Mouse (Mus musculus) embryo, embryonic 10.5 days (tissue): ENCODE measurements around the gene Hist1h4c.
A peak's percentile ranks its signal among the peaks of the same experiment; 100 is the strongest.

Experiments
- DNase-seq: peaks from one replicate; pipeline ENCODE4 v3.0.0-alpha.2; 2015; ENCODE audit warnings: low spot score

Hist1h4c gene

DNA sequence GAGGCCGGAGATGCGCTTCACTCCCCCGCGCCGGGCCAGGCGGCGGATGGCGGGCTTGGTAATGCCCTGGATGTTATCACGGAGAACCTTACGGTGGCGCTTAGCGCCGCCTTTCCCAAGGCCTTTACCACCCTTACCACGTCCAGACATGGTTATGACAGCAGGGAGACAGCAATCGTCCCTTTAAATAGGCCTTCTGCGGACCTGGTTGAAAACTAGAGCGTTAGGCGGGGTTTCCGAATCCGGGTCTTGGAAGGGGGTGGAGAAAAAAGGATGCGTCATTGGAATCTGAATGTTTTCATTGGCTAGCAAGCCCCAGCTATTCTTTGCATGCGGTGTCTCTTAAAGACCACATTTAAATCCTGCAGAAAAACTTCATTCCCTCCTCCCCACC, at the start of gene Hist1h4c:
Gene Hist1h4c, minus strand, starts transcription at position 155 of the 394 bp plus-strand sequence.
- peak; percentile 99 for DNase-seq

DNA sequence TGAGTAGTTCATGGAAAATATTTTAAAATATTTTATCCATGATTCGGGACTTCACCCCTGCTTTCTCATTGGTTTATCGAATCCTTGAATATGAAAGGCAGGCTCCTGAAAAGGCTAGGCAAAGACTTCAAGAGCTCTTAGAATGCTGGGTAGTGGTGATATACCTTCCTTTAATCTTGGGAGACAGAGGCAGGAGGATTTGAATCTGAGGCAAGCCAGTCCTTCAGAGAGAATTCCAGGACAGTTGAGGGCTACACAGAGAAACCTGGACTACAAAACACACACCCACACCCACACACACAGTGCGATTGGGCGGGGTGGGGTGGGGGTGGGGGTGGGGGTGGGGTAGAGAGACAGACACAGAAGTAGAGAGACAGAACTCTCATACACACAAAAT, 49.6 kb upstream of the Hist1h4c start:
- DNase-seq: peak; percentile 69

DNA sequence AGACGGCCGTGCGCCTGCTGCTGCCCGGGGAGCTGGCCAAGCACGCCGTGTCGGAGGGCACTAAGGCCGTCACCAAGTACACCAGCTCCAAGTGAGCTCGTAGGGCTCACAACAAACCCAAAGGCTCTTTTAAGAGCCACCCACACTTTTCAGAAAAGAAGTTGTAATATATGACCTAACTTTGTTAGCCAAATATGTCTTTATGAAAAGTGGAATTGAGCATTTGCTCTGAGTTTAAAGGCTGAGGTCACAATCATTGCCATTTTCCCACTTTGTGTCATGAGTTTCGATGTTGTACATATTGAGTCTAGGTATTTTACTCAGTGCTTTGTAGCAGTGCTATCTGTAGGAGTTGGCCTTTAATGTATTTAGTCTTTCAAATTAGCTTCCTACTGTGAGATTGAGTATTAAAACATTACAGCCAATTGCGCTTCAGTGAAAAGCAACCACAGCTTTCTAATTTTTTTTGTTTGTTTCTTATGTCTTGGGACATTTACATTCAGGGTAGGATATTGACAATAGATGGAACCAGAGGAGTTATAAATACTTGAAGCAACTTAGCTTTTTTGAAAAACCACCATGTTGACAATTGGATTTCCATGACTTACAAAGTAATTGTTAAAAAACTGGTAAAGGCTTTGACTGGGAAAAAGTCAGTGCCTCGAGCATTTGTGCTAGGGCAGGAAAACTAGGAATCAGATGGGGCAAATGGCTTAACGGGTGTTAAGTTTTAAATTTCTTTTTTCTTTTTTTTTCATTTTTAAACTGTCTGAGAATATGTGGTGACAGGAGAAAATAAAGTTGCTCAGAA, 49.0 kb upstream of the Hist1h4c start:
- peak; percentile 79 for DNase-seq

DNA sequence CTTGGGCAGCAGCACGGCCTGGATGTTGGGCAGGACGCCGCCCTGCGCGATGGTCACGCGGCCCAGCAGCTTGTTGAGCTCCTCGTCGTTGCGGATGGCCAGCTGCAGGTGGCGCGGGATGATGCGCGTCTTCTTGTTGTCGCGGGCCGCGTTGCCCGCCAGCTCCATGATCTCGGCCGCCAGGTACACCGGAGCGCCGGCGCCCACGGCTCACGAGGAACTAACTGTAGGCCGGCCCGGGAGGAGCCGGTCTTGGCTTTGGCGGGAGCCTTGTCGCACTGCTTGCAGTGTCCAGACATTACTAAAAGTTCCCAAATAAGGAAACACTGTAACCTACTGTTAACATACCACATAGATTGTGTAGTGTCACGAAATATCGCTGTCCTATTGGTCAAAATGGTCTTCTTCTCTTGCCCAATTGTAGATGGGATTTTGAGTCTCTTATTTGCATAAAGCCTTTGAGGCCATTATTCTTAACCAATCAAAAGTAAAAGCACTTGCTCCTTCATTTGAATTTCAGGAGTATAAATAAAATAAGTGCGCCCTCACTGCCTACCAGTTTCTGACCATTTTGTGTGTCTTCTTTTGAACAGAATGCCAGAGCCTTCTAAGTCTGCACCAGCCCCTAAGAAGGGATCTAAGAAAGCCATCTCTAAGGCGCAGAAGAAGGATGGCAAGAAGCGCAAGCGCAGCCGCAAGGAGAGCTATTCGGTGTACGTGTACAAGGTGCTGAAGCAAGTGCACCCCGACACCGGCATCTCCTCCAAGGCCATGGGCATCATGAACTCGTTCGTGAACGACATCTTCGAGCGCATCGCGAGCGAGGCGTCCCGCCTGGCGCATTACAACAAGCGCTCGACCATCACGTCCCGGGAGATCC, 48.2 kb upstream of the Hist1h4c start, which contains the start of gene Hist1h2bb:
Gene Hist1h2bb, plus strand, starts transcription at position 534 of the 880 bp plus-strand sequence.
- peak; percentile 95 for DNase-seq

DNA sequence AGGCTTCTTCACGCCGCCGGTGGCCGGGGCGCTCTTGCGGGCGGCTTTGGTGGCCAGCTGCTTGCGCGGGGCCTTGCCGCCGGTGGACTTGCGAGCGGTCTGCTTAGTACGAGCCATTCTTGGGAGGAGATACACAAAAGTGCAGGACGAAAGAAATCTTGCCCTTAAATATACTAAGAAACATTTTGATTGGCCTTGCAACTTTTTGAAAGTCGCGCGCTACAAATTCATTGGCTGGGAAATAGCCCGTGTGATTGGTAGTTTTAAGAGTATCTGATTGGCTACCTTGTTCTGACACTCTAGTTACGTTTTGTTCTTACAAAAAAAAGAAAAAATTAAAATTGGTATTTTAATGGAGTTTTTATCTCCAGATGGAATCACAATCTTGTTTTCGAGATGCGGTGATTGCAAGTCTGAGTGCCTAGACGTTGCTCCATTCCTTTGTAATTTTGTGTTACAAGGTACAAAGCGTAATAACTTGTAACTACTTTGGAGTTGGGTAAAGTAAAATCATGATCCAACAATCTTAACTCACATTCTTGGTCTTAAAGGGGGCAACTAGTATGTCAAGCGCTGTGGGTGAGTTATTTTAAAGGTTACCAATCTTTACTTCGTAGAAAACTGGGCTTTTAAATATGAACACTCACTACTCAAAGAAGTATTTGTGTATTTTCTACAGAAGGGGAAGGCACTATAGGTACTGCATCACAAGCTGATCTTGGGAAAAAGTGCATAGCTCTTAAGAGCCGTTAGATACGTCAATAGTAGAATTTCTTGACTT, 47.3 kb upstream of the Hist1h4c start, which contains the start of gene Hist1h3c:
Gene Hist1h3c, minus strand, starts transcription at position 222 of the 781 bp plus-strand sequence.
- peak; percentile 94 for DNase-seq

DNA sequence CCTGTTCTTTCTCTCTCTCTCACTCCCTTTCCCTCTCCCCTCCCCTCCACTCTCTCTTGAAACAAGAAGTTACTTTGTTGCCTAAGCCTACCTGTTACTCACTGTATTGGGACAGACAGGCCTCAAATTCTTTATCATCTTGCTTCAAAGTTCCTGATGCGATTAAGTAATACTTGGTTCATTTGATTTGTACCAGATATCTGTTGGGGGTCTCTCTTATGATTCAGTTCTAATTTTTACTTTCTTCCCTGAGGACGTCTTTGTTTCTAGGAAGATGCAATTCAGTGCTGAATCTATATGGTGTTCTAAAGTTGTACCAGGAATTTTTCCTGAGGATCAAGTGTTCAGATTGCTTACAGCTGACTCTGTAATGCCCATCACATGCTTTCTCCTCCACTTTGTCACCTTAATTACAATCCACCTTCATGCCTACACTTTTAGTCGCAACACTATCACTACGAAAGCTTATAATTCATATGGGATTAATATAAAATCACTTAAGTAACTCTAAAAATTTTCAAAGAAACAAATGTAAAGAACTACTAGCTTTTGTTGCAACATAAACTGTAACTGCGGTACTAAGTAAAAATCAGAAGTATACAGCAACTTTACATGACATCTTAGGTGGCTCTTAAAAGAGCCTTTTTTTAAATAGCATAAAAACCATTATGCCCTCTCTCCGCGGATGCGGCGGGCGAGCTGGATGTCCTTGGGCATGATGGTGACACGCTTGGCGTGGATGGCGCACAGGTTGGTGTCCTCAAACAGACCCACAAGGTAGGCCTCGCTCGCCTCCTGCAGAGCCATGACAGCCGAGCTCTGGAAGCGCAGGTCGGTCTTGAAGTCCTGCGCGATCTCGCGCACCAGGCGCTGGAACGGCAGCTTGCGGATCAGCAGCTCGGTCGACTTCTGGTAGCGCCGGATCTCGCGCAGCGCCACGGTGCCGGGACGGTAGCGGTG, 46.4 kb upstream of the Hist1h4c start:
- peak; percentile 75 for DNase-seq

DNA sequence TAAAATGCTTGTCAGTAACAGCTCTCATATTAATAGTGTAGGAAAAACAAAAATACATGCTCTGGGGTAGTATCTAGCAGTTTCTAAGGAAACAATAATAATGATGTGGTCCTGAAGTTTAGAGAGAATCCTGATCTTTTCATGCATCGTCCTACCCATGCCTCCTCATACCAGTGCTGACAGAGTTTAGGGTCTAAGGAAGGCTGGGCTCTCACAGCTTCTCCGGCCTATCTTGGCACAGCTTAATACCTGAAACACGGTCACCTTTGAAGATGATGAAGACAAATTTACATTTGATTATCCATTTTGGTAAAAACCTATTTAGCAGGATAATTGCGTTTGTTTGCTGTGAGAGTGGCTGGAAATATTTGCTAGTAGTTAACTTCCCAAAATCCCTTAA, 45.7 kb upstream of the Hist1h4c start:
- peak; percentile 63 for DNase-seq

DNA sequence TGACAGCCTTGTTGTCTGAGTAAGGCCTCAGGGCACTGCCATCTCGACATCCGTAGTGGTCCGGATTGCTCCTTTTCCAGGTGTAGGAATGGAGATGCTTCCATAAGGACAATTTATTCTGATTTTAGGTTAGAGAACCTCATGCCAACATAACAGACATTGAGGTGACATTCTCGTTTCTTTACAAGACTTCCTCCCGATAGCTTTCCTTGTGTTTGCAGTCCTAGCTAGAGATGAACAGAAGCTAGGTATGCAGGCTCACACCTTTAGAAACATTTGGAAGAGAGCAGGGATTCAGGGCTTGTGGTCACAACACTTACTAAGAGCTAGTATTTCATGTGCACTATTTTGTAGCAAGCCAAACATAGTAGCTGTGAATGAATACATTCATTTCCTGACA, 45.0 kb upstream of the Hist1h4c start:
- DNase-seq: peak; percentile 33

DNA sequence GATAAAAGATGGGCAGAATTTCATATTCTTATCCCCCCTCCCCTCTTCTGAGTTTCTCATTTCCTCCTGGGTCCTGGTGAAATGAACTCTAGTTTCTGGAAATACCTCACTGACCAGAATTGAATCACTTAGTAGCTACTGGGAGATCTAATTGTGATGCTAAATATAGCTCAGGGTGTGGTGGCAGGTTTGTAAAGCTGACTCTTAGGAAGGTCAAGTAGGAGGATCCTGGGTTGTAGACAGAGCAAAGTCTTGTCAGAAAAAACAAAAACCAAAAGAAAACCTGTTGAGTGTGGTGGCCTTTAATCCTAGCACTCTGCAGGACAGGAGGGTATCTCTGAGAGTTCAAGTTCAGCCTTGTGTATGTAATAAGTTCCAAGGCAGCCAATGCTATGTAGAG, 43.8 kb upstream of the Hist1h4c start:
- DNase-seq: no peak

DNA sequence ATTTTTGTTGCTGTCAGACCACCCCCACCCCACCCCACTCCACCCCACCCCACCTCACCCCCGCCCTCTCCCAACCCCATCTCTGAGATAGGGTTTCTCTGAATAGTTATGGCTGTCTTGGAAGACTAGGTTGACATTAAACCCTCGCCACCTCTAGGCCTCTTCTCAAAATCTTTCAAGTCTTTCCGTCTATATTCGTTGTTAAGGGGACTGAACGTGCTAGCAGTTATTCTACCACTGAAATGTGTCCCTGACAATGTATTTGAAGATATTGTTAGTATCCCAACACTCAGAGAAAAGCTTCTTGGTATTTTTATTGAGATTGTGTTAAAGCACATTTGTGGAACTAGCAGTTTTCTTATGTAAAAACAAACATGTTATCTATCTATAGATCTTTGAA, 42.7 kb upstream of the Hist1h4c start:
- DNase-seq: peak; percentile 35

DNA sequence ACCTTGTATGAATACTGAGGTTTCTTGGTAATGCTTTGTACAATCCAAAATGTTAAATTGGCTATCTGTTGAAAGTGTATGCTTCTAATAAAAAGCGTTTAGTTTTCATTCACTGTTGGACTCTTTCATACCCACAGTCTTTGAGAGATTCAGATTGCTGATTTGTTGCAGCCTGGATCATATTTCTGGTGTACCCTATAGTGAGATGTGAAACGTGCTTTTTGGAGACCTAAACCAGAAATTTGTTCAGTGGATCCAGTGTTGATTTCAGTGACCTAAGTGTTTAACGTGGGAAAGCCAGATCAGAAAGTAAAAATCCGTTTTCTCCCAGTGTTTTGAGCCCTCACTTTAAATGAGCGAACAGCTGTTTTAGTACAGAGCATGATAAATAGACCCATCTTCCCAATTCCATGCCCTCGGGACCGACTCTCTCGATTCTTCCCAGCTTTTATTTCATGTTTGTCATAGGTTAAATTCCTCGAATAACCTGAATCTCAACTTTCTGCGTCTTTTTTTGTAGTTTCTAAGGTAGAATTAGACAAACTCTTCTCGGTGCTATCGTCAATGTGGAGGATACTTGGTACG, 42.1 kb upstream of the Hist1h4c start:
- DNase-seq: peak; percentile 63

DNA sequence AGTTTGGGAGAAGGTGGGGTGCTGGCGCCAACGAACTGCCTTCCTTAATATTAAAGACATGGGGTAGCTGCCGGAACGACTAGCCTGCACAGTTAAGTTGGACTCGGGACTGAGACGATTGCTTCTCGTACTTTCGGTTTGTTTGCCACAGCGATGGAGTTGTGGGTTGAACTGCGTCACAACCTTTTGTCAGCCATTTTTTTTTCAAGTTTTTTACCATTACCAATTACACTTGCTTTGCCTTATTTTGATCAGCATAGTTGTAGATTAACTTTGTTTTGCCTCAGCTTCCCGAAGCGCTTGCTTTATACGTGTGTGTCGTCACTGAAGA, 41.6 kb upstream of the Hist1h4c start:
- DNase-seq: no peak

DNA sequence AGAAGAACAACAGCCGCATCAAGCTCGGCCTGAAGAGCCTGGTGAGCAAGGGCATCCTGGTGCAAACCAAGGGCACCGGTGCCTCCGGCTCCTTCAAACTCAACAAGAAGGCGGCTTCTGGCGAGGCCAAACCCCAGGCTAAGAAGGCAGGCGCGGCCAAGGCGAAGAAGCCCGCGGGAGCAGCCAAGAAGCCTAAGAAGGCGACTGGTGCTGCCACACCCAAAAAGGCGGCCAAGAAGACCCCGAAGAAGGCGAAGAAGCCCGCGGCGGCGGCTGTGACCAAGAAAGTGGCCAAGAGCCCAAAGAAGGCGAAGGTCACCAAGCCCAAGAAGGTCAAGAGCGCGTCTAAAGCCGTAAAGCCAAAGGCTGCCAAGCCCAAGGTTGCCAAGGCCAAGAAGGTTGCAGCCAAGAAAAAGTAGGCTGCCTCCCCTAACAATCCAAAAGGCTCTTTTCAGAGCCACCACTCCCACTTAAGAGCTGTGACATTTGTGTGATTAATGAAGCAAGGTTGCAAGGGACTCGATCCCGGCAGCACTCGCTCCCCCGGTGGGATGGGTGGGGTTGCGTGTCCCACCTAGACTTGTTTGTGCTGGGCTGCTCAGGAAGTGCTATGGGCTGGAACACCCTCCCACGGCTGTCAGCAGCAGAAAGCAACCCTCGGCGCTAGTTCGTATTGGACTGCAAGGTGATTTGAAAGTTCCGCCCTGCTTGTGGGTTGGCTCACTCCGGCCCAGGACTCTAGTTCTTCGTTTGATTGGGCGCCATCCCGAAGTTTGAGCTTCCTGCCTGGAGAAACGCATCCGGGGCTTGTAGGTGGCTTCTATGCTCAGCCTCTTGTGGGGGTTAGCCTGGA, 41.0 kb upstream of the Hist1h4c start:
- DNase-seq: peak; percentile 94

DNA sequence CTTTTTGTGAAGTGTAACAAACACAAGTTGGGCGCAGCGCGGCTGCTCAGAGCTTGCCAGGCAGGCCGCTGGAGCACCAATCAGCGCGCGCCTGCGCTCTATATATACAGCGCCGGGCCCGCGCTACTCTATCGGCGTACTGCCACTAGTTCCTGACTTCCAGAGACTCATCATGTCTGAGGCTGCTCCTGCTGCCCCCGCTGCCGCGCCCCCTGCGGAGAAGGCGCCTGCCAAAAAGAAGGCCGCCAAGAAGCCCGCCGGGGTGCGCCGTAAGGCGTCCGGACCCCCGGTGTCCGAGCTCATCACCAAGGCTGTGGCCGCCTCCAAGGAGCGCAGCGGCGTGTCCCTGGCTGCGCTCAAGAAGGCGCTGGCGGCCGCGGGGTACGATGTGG, 40.4 kb upstream of the Hist1h4c start, which contains the start of gene Hist1h1c:
Gene Hist1h1c, plus strand, starts transcription at position 132 of the 392 bp plus-strand sequence.
- DNase-seq: peak; percentile 96

DNA sequence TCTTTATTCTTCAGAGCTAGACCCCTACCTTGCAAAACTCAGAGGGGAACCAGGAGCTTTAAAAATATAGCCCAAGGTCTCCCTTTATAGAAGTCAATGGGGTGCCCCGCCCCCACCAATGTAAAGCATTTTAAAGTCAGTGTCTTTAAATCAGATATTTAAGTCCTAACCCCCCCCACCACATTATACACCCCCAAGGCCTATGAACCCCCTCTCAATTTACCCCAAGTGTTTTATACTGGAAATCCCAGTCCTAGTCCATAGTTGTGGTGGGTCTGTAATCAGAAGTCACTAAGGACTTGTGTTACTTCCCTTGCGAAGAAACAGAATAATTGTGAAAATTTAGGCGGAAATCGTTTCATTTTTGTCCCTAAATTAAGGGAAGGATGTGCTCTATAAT, 39.8 kb upstream of the Hist1h4c start:
- DNase-seq: peak; percentile 59

DNA sequence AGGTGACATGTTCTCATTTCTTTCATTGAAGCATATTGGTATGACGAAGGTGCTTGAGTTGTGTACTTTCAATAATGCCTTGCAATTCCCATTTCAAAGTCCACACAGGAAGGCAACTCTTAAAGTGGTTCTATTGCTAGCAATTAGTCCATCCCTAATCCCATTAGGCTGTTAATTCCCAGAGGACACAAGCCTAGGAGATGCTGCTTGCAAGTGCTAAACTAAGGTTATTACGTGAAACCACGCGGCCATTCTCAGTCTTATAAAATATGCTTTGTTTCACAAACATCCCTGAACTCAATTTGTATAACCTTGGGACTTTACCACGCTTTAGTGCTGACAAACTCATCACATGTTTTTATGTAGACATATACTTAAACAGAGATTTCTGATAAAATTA, 38.8 kb upstream of the Hist1h4c start:
- DNase-seq: no peak

DNA sequence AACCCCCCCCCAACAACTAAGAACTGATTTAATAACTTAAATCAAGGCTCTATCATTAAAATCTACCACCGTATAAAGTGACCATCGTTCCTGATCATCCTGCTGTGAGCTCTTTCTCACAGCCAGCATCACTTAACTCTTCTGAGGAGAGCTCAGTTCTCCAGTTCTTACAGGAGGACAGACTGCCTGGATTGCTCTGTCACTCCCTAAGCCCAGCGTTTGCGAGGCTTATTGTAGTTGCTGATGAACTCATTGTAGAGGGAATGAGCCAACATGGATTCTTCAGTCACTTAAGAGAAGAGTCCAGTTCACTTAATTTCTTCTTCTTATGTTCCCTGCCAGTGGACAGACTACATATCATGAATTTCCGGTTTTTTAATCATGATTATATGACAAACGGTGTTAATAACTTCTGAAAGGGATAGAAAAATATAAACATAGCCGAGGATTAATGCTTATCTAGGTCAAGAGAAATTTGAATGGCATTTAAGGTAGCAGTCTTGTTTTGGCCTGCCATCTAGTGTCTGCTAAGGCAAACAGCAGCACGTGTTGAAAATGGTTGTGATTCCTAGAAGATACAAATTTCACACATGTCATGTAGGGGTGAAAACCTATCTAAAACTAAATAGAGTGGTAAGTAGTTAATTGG, 34.0 kb upstream of the Hist1h4c start:
- peak; percentile 70 for DNase-seq

DNA sequence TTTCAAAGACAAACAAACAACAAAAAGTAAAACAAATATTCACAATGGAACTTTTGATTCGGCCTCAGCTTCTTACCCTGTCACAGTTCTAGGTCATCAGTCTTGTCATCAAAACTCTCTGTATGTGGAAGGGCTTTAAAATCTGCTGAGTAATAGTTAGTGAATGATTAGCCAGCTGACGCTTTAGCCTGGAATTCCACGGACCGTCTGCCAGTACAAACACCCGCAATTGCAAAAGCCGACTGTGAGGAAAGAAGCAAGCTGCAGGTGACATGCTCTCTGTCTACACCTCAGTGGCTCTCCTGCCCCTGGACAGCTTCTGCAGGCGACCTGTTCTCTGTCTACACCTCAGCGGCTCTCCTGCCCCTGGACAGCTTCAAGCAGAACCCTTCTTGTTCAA, 32.2 kb upstream of the Hist1h4c start:
- peak; percentile 23 for DNase-seq

DNA sequence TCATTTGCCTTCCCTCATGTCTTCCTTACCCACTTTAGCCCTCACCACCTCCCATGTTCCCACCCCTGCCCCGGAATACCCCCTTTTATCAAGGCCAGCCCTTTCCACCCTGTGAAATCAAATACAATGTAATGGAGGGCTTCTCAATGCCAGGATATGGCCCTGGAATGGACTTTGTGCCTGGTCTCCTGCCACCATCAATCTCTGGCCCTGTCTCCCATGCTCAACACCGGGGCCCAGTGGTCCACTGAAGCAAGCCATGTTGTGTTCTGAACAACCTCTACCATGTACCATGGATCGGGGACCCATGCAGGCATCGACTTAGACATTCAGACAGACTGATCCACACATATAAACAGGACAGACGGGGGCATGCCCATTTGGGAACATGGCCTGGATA, 31.5 kb upstream of the Hist1h4c start:
- DNase-seq: no peak
